Mouse (Mus musculus) ES-Bruce4 (cell line): ENCODE data around the gene AU021092.

ENCODE experiments used
- EP300 ChIP-seq: IDR thresholded peaks from 2 replicates; pipeline ENCODE4 v1.6.1; 2011; ENCODE audit warnings: low read depth, low read length; ENCODE audit not compliant: insufficient read depth
- POLR2A ChIP-seq: IDR thresholded peaks from one replicate; pipeline ENCODE4 v1.8.1; 2011; ENCODE audit warnings: low read length; ENCODE audit not compliant: insufficient read depth

DNA sequence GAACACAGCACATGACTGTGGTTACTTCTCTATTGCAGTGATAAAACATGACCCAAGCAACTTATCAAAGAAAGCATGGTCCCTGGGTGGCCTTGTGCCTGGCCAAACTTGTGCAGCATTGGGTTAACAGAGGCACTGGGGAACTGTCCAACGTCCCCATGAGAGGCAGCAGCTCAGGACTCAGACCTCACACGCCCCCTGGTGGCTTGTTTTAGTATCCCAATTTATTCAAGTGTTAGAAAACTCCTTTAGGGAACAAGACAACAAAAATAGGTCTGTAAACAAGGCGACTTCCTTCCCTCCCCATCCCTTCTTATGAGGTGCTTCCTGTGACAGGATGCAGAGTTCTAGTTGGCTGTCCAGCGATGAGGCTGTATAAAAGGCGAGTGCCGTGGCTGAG lies 27.0 kb downstream of the AU021092 start:
- TF ChIP-seq POLR2A = no peak
- TF ChIP-seq EP300 = no peak
